Mouse (Mus musculus) kidney, adult 9 months (tissue): ENCODE results near the gene Gm21094.
"Not testable (repeated sequence)": the region's sequence is repeated elsewhere in the genome, so short reads cannot be mapped to it uniquely, and the experiment has no call there.

Experiments
- DNase-seq: peaks from one replicate; pipeline ENCODE4 v3.0.0; 2022

The Gm21094 gene

DNA sequence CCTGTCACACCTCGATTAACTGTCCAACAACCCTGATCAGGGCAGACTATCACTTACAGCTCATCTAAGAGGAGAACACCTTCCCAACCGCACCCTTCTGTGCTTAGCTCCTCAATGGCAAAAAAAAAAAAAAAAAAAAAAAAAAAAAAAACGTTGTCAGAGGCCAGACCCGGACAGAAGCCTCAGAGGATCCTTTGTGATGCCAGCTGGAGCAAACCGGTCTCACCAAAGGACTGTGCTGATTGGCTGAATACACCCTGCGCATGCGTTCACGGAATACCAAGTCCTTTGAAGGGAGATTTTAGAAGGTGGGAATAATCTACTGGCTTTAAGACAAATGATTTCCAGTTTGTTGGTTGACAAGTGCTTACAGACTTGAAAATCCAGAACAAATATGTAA, at the start of gene Gm21094:
Gene Gm21094 (minus strand): TSS at position 101 of the 400 bp plus-strand sequence.
- DNase-seq = not testable (repeated sequence)
